Mouse (Mus musculus): ENCODE measurements at regions not wholly inside any gene's neighbourhood (a gene's known extent, or its start where the extent isn't known, plus 50 kb on each side); places are given as distances from the start of the nearest gene placed in this dataset.

GRCm38 (mm10) chr9:26453924-26454323 is 279.6 kb upstream of the B3gat1 start:
- no peak overlapping the region for H3ac ChIP-seq (ENCODE audit: control insufficient read depth, insufficient read length)
- TF ChIP-seq POLR2AphosphoS2 (IDR thresholded peaks at IDR 0.05; ENCODE audit: insufficient read length, low read depth) = no peak
- TF ChIP-seq MAX (IDR thresholded peaks at IDR 0.05; ENCODE audit: low read depth) = no peak
- no peak for TF ChIP-seq MYOD1 (IDR thresholded peaks at IDR 0.05; ENCODE audit: control insufficient read depth in 1 of 3, insufficient read length in 2 of 3, low read depth in 2 of 3)
- no peak for TF ChIP-seq TCF3 (IDR thresholded peaks at IDR 0.05; ENCODE audit: insufficient read length, low read depth)
- no peak for TF ChIP-seq POLR2A (IDR thresholded peaks at IDR 0.05; ENCODE audit: insufficient read length, low read depth)
- no peak for TF ChIP-seq CEBPB (IDR thresholded peaks at IDR 0.05; ENCODE audit: insufficient read depth, poor library complexity, severe bottlenecking)
- TF ChIP-seq MYOG (IDR thresholded peaks at IDR 0.05; ENCODE audit: control insufficient read depth in 1 of 3, insufficient read depth in 1 of 3, insufficient read length in 2 of 3, low read depth in 2 of 3) = no peak
- TF ChIP-seq E2F4 (IDR thresholded peaks at IDR 0.05; ENCODE audit: insufficient read depth) = no peak
- no peak for TF ChIP-seq SRF (IDR thresholded peaks at IDR 0.05; ENCODE audit: control insufficient read depth, insufficient read length, low read depth)
- TF ChIP-seq TCF12 (IDR thresholded peaks at IDR 0.05; ENCODE audit: insufficient read depth, poor library complexity, severe bottlenecking) = no peak
- no peak for TF ChIP-seq REST (IDR thresholded peaks at IDR 0.05; ENCODE audit: insufficient read depth, insufficient read length)
- TF ChIP-seq USF1 (IDR thresholded peaks at IDR 0.05; ENCODE audit: low read depth) = no peak
- H3K4me3 ChIP-seq = no peak overlapping the region
- no peaks in the 10 kb centered on the region for H3K36me3 ChIP-seq (ENCODE audit: control insufficient read depth, insufficient read depth)
- no peaks in the 10 kb centered on the region for H3K27me3 ChIP-seq (ENCODE audit: control insufficient read depth, insufficient read depth, insufficient read length)
- no peak overlapping the region for H3K4me2 ChIP-seq (ENCODE audit: low read depth)
- no peaks in the 10 kb centered on the region for H3K79me2 ChIP-seq (ENCODE audit: control insufficient read depth, insufficient read depth)

- Histone ChIP-seq H3K79me2 (ENCODE audit: control insufficient read depth, insufficient read depth) (no peaks in the 10 kb centered on the region), H3K4me3 (no peak overlapping the region), H3K36me3 (ENCODE audit: control insufficient read depth, insufficient read depth) (no peaks in the 10 kb centered on the region), H3K4me2 (ENCODE audit: low read depth) (no peak overlapping the region), H3ac (ENCODE audit: control insufficient read depth, insufficient read length) (no peak overlapping the region), H3K27me3 (ENCODE audit: control insufficient read depth, insufficient read depth, insufficient read length) (no peaks in the 10 kb centered on the region)
- TF ChIP-seq MYOD1 (IDR thresholded peaks at IDR 0.05; ENCODE audit: control insufficient read depth in 1 of 3, insufficient read length in 2 of 3, low read depth in 2 of 3) (no peak), POLR2AphosphoS2 (IDR thresholded peaks at IDR 0.05; ENCODE audit: insufficient read length, low read depth) (no peak), MAX (IDR thresholded peaks at IDR 0.05; ENCODE audit: low read depth) (no peak), MYOG (IDR thresholded peaks at IDR 0.05; ENCODE audit: control insufficient read depth in 1 of 3, insufficient read depth in 1 of 3, insufficient read length in 2 of 3, low read depth in 2 of 3) (no peak), SRF (IDR thresholded peaks at IDR 0.05; ENCODE audit: control insufficient read depth, insufficient read length, low read depth) (no peak), USF1 (IDR thresholded peaks at IDR 0.05; ENCODE audit: low read depth) (no peak), REST (IDR thresholded peaks at IDR 0.05; ENCODE audit: insufficient read depth, insufficient read length) (no peak)
Measured at GRCm38 (mm10) chr9:26461081-26461480, 272.4 kb upstream of the B3gat1 start.

GRCm38 (mm10) chr9:26470694-26471392 is 262.7 kb upstream of the B3gat1 start:
- Histone ChIP-seq H3K36me3 (ENCODE audit: control insufficient read depth, insufficient read depth) (no peaks in the 10 kb centered on the region), H3K4me3 (no peak overlapping the region), H3ac (ENCODE audit: control insufficient read depth, insufficient read length) (no peak overlapping the region), H3K27me3 (ENCODE audit: control insufficient read depth, insufficient read depth, insufficient read length) (no peaks in the 10 kb centered on the region), H3K4me2 (ENCODE audit: low read depth) (no peak overlapping the region), H3K79me2 (ENCODE audit: control insufficient read depth, insufficient read depth) (no peaks in the 10 kb centered on the region)
- TF ChIP-seq REST (IDR thresholded peaks at IDR 0.05; ENCODE audit: insufficient read depth, insufficient read length) (no peak), POLR2AphosphoS2 (IDR thresholded peaks at IDR 0.05; ENCODE audit: insufficient read length, low read depth) (no peak)

GRCm38 (mm10) chr9:26476341-26476740 is 257.2 kb upstream of the B3gat1 start:
- Histone ChIP-seq H3ac (ENCODE audit: control insufficient read depth, insufficient read length) (no peak overlapping the region), H3K36me3 (ENCODE audit: control insufficient read depth, insufficient read depth) (no peaks in the 10 kb centered on the region), H3K79me2 (ENCODE audit: control insufficient read depth, insufficient read depth) (no peaks in the 10 kb centered on the region), H3K27me3 (ENCODE audit: control insufficient read depth, insufficient read depth, insufficient read length) (no peaks in the 10 kb centered on the region), H3K4me2 (ENCODE audit: low read depth) (no peak overlapping the region), H3K4me3 (no peak overlapping the region)
- TF ChIP-seq POLR2AphosphoS2 (IDR thresholded peaks at IDR 0.05; ENCODE audit: insufficient read length, low read depth) = no peak

GRCm38 (mm10) chr9:26480881-26481280 is 252.6 kb upstream of the B3gat1 start:
- no peaks in the 10 kb centered on the region for H3K36me3 ChIP-seq (ENCODE audit: control insufficient read depth, insufficient read depth)
- H3K4me3 ChIP-seq = no peak overlapping the region
- H3ac ChIP-seq (ENCODE audit: control insufficient read depth, insufficient read length) = no peak overlapping the region
- no peaks in the 10 kb centered on the region for H3K79me2 ChIP-seq (ENCODE audit: control insufficient read depth, insufficient read depth)
- H3K27me3 ChIP-seq (ENCODE audit: control insufficient read depth, insufficient read depth, insufficient read length) = no peaks in the 10 kb centered on the region
- no peak overlapping the region for H3K4me2 ChIP-seq (ENCODE audit: low read depth)
- TF ChIP-seq POLR2A (IDR thresholded peaks at IDR 0.05; ENCODE audit: insufficient read length, low read depth) (no peak), REST (IDR thresholded peaks at IDR 0.05; ENCODE audit: insufficient read depth, insufficient read length) (no peak), E2F4 (IDR thresholded peaks at IDR 0.05; ENCODE audit: insufficient read depth) (no peak), USF1 (IDR thresholded peaks at IDR 0.05; ENCODE audit: low read depth) (no peak), MAX (IDR thresholded peaks at IDR 0.05; ENCODE audit: low read depth) (no peak), CEBPB (IDR thresholded peaks at IDR 0.05; ENCODE audit: insufficient read depth, poor library complexity, severe bottlenecking) (no peak), POLR2AphosphoS2 (IDR thresholded peaks at IDR 0.05; ENCODE audit: insufficient read length, low read depth) (no peak), MYOD1 (IDR thresholded peaks at IDR 0.05; ENCODE audit: control insufficient read depth in 1 of 3, insufficient read length in 2 of 3, low read depth in 2 of 3) (no peak), TCF12 (IDR thresholded peaks at IDR 0.05; ENCODE audit: insufficient read depth, poor library complexity, severe bottlenecking) (no peak), SRF (IDR thresholded peaks at IDR 0.05; ENCODE audit: control insufficient read depth, insufficient read length, low read depth) (no peak), MYOG (IDR thresholded peaks at IDR 0.05; ENCODE audit: control insufficient read depth in 1 of 3, insufficient read depth in 1 of 3, insufficient read length in 2 of 3, low read depth in 2 of 3) (no peak), TCF3 (IDR thresholded peaks at IDR 0.05; ENCODE audit: insufficient read length, low read depth) (no peak)

Measured in myocyte (in vitro differentiated cells).